Mouse (Mus musculus): ENCODE data around the gene Chad.

- TF ChIP-seq POLR2A (IDR thresholded peaks at IDR 0.05; ENCODE audit: control insufficient read depth, extremely low read depth, insufficient read depth, low read length, poor library complexity) (no peak), CTCF (IDR thresholded peaks at IDR 0.05; ENCODE audit: borderline replicate concordance, control insufficient read depth, extremely low read depth, insufficient read depth, low read length, poor library complexity) (no peak)
Observed at GRCm38 (mm10) chr11:94598437-94599120, 33.7 kb downstream of the Chad start.

All from thymus, adult 2 months (tissue).